Mouse (Mus musculus): Measurements from ENCODE around the gene Fkbp5.

Gene Fkbp5

GRCm38 (mm10) chr17:28467749-28468148, 49.6 kb downstream of the Fkbp5 start:
- in situ Hi-C loops (cut with MboI; ENCODE audit: low sequenced_read_pairs) = no loop called here

DNA sequence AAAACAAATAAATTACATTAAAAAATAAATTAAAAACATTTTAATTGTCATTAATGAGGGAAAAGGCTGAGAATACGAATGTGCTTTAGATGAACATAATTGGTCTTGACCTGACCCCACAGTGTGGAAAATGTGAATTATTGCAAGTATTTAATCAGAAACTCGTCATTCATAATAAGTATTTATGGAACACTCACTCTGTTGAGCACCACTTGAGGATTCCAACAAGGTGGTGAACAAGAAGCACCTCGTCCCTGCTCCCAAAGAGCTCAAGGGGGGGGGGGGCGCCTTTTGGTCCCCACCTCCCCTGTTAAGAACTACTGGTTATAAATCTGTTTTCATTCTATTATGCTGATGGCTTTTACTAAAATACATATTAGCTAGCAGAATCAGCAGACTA, 51.4 kb downstream of the Fkbp5 start:
- in situ Hi-C loops (cut with MboI; ENCODE audit: low sequenced_read_pairs) = no loop called here

DNA sequence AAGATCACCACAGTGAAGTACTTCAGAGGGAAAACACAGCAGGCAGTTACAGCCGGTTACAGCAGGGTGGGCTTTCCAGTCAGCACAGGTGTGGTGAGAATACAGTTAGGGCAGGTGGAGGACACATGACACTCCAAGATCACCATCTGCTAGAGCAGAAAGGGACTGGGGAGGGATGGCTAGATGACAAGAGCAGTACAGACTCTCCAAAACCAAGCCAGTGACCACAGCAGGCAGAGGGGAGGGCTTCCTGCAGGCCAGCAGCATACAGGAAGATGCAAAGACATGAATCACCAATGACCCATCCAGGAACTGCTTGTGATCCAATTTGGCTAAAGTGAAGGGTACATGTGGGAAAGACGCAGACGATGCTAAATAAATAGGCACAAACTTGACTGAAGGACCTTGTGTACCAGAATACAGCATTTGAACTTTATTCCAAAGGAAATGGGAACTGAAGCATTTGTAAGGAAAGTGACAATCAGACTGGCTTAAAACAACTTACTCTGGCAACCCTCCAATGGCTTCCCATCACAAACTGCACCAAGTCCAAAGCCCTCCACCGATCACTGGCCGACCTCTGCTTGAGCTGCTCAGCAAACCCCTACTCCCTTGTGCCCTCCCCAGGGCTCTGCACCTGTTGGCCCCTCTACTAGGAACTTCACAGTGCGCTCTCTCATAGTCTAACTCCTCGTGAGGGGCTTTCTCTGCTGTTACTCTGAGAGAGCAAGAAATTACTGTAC, 53.5 kb downstream of the Fkbp5 start:
- in situ Hi-C loops (cut with MboI; ENCODE audit: low sequenced_read_pairs) = no loop called here

DNA sequence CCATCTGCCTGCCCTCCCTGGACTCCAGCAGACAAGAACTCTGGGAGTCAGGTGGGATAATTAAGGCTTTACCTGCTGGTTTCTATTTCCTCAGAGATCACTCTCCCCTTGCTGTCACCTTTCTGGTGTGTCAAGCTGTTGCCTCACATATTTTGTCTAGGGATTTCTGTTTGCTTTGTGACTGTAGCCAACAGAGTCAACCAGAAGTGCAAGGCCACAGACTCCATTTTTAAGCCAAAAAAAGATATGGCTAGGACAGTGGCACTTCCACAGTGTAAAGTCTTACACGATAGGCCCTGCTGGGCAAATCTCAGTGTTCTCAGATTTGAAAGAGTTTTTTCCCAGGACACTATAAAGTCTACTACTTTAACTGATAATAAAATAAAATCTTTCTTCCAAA, 56.9 kb downstream of the Fkbp5 start:
- in situ Hi-C loops (cut with MboI; ENCODE audit: low sequenced_read_pairs) = no loop called here

- in situ Hi-C loops (cut with MboI; ENCODE audit: low sequenced_read_pairs) = no loop called here
Observed at GRCm38 (mm10) chr17:28455098-28455497, 62.2 kb downstream of the Fkbp5 start.

GRCm38 (mm10) chr17:28452889-28453288, 64.4 kb downstream of the Fkbp5 start:
- in situ Hi-C loops (cut with MboI; ENCODE audit: low sequenced_read_pairs) = no loop called here

- in situ Hi-C loops (cut with MboI; ENCODE audit: low sequenced_read_pairs) = no loop called here
Observed at GRCm38 (mm10) chr17:28451914-28452313, 65.4 kb downstream of the Fkbp5 start.

DNA sequence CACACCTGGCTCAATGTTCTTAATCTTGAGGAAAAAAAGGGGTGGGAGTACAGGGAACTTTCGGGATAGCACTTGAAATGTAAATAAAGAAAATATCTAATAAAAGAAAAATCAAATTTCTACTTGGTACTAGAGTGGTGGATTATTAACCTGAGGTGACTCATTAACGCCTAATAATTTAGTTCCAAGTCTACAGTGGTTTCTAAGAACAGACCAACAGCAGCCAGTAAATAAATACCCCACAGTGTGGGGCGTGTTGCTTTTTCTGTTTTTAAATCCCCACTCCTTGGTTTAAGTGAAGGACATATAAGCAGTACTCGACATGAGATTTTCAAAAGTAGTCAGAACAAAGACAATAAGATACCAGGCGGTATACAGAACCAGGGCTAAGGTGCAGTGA, 65.8 kb downstream of the Fkbp5 start:
- in situ Hi-C loops (cut with MboI; ENCODE audit: low sequenced_read_pairs) = no loop called here

DNA sequence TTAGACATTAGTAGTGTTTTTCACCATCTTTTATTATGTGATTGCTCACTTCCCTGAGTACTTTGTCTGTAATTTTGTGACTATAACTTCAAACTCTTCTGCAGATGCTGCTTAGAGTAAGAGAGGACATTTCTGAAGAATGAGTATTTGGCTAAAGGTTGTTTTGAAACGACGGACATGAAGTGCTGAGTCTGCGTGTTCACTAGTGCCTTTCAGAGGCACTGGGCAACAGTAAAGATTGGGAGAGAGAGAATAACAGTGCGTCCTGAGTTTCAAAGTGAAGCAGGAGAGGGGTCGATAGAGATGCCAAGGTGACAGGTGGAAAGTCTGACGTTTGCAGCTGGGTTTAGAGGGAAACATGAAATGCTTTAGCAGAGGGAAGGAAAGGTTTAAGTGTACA, 69.1 kb downstream of the Fkbp5 start:
- in situ Hi-C loops (cut with MboI; ENCODE audit: low sequenced_read_pairs) = no loop called here

- in situ Hi-C loops (cut with MboI; ENCODE audit: low sequenced_read_pairs) = no loop called here
Observed at GRCm38 (mm10) chr17:28447789-28448188, 69.5 kb downstream of the Fkbp5 start.

DNA sequence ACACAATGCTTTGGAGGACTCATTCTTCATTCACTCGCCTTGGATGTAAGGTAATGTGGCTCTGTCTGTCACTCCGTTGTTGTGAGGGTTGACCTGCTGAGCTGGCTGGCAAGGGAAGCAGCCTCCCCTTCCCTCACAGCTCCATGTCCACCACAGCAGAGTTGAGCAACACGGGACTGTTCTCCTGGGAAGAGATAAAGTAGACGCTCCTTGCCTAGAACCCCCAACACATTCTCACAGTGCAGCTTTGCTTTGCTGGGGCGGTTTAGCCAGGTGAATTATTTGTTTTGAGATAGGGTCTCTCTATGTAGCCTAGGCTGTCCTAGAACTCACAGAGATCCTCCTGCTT, 70.5 kb downstream of the Fkbp5 start:
- in situ Hi-C loops (cut with MboI; ENCODE audit: low sequenced_read_pairs) = no loop called here

DNA sequence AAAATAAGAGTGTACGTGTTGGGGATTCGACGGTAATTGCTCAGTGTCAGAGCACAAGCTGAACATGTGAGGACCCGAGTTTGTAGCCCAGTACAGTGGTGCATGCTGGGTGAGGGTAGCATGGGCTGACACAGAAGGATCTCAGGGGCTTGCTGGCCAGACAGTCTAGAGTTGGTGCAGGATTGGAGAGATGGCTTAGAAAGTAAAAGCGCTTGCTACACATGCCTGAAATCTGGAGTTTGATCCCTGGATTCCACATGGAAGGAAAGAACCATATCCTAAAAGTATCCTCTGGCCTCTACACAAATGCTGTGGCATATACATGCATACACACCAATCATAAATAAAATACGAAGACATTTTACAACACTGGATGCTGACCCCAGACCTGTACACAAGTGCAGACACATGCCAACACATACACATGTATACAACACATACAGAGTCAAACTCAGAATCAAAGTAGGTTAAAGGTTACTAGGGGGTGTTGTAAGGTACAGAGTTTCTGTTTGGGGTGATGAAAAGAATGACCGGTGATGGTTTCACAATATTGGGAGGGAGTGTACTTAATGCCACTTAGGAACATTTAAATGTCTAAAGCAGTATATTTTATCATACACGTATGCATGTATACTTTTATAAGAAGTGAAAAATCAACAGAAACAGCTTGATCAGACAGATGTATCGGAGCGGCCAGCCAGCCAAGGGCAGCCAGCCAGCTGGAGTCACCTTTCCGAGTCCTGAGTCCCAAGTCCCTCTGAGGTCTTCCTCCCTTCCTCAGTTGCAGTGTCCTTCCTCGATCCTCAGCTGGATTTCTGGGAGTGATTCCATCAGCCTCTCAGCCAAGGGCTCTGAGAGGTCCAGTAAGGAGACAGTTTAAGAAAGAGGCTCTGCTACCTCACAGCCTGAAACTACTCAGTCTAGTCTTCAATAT, 71.2 kb downstream of the Fkbp5 start:
- in situ Hi-C loops (cut with MboI; ENCODE audit: low sequenced_read_pairs) = no loop called here

GRCm38 (mm10) chr17:28442661-28443060, 74.7 kb downstream of the Fkbp5 start:
- in situ Hi-C loops (cut with MboI; ENCODE audit: low sequenced_read_pairs) = no loop called here

DNA sequence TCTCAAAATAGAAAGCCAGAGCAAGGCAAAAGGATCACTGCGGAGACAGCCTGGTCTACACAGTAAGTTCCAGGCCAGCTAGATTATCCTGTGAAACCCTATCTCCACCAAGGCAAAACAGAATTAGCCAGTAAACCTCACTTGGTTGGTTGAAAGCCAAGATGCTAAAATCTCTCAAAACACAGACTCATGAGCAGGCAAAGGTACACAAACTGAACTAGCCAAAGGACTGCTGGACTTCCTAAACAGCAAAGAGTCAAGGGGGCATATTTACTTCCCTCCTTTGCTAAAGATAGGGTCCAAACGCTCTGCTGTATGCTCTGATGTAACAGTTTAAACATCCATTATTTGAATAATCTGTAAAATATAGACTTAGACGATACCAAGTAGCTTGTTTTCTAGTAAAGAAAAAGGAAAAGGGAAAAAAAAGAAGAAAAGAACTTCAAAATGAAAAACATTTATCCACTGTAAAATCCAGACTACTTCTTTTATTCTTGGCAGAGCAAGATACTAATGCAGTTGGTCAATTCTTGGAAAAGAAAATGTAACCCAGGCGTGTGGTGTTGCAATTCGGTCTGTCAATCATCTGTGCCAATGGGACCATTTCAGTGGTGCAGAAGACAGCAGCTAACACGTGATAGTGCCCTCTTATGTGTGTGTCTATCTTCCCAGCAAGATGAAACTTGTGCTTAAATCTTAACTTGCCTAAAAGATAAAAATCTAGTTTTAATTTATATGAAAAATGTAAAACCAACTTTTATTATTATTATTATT, 78.8 kb downstream of the Fkbp5 start:
- in situ Hi-C loops (cut with MboI; ENCODE audit: low sequenced_read_pairs) = no loop called here

DNA sequence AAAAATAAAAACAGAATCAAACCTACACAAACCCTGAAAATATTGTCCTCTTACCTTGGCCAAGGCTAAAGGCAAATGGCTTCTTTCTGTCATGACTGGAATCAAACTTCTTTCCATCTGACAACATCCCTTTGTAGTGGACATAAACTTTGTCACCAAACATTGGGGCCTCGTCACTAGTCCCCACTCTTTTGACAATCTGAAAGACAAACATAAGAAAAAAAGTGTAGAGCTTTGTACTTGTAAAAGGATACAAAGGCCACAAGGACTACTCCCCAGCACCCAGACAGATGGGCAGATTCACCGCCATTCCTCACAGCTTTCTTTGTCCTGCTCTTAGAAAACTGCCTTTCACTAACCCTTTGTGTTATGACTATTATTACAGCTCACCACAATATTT, 79.4 kb downstream of the Fkbp5 start:
- in situ Hi-C loops (cut with MboI; ENCODE audit: low sequenced_read_pairs) = no loop called here

- in situ Hi-C loops (cut with MboI; ENCODE audit: low sequenced_read_pairs) = no loop called here
Observed at GRCm38 (mm10) chr17:28434921-28435485, 82.3 kb downstream of the Fkbp5 start.

DNA sequence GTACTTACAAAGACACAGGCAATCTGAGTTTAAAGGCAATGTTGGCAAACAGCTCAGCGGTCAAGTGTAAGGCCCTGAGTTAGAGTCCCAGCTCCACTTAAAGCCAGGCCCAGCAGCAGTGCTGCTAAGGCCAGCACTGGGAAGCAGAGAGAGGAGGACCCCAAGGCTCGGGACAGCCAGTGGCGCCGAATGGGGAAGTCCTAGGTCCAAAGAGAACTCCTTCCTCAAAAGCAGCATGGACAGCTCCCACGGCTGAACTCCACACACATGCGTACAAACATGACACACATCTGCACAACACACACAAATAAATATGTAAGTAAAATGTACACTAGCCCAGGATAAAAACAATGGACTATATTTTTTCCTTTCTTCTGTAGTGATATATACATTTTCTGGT, 84.3 kb downstream of the Fkbp5 start:
- in situ Hi-C loops (cut with MboI; ENCODE audit: low sequenced_read_pairs) = no loop called here

- in situ Hi-C loops (cut with MboI; ENCODE audit: low sequenced_read_pairs) = no loop called here
Observed at GRCm38 (mm10) chr17:28431931-28432335, 85.4 kb downstream of the Fkbp5 start.

DNA sequence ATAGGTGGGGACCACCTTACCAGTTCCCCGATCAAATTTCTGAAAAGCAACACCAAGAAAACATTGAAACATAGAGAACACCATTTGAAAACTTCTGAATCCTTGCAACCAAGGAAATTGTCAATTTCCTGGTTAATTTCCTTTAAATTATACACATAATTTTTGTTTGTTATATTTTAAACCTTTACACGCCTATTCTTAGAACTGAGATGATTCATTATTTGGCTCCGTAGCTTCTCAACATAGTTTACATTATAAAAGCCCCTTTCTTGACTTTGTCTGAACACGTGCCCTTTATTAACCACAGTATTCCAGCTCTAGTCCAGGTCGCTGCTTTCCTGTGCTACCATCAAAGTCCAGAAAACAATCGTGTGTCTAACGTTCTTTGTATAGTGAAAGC, 86.3 kb downstream of the Fkbp5 start:
- in situ Hi-C loops (cut with MboI; ENCODE audit: low sequenced_read_pairs) = no loop called here

DNA sequence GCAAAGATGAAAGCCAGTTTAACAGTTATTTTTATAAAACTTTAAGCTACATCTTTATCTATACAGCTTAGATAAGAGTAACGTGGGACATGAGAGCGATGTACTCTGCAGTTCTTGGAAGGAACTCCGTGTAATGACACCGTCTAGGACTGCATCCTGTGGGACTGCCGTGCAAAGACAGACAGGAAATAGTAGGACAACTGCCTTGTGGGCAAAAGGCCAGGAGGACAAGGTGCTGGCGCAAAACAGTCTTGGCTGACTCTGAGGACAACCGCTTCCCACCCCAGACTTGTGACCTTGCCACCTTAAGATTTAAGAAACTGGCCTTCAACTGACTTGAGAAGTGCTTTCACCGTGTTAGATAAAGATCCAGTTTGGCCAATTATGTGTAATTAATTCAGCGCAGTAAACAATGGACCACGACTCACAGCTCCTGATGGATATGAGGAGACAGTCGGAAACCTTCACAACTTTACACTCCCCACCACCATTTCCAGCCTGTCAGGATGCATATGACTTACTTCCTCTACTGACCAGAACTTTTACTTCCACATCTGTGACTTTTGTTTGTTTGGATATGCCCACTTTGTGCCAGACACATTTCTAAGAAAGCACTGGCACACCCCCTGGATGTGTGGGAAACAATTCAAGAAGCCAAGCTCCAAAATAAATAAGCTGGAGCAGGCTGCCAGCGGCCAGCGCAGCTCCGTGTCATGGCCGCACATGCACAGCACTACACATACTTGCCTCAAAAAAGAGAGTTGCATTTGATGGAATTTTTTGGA, 88.7 kb downstream of the Fkbp5 start:
- in situ Hi-C loops (cut with MboI; ENCODE audit: low sequenced_read_pairs) = no loop called here
